Mouse (Mus musculus): ENCODE data around the gene Dennd2a. TPM values are rescaled to one million over a fixed set of nuclear protein-coding genes. Genes with fewer than 3 reads are reported as not detected.

Dennd2a gene
- polyA plus RNA-seq (2015; fragmentation: Nextera tagmentation; extraction: Ambion mirVana), result 15.9 and 17.4 TPM in 2 replicates

- WGBS, result 1% methylated on average over 40 of the region's 50 CpGs
- H3K9ac ChIP-seq, result peak within 1 kb of the TSS; percentile 95
These were observed at the start of gene Dennd2a for GRCm38 (mm10) chr6:39557723-39558261. Gene Dennd2a (minus strand): TSS chr6:39557867.

GRCm38 (mm10) chr6:39607365-39607764, 49.7 kb upstream of the Dennd2a start:
- ATAC-seq (ENCODE audit: extremely low read depth, insufficient number of reproducible peaks, low FRiP score, low TSS enrichment), result no peak
- peaks cover 52% of the 10 kb centered on the region for H3K36me3 ChIP-seq
- no peak overlapping the region for H3K4me2 ChIP-seq
- 46% methylated on average over 5 of the region's 5 CpGs for WGBS
- no peaks in the 10 kb centered on the region for H3K9me3 ChIP-seq
- H3K9ac ChIP-seq, result no peak overlapping the region
- H3K27me3 ChIP-seq (replicated peaks), result no peaks in the 10 kb centered on the region
- no peak overlapping the region for H3K4me3 ChIP-seq
- H3K27ac ChIP-seq (replicated peaks), result no peak overlapping the region
- peaks cover 25% of the 10 kb centered on the region for H3K4me1 ChIP-seq

More at GRCm38 (mm10) chr6:39557723-39558261, at the start of gene Dennd2a:
- Histone ChIP-seq H3K36me3 (peaks cover 7% of the 10 kb centered on the region; the same call in 1 of the 2 replicates), H3K27ac (replicated peaks) (peak within 1 kb of the TSS; percentile 92), H3K27me3 (replicated peaks) (no peaks in the 10 kb centered on the region), H3K9me3 (no peaks in the 10 kb centered on the region), H3K4me1 (peaks cover 50% of the 10 kb centered on the region), H3K4me2 (peak within 1 kb of the TSS; percentile 74), H3K4me3 (peak within 1 kb of the TSS; percentile 85)
- peak; percentile 80 for ATAC-seq (ENCODE audit: extremely low read depth, insufficient number of reproducible peaks, low FRiP score, low TSS enrichment)

GRCm38 (mm10) chr6:39606862-39607261, 49.2 kb upstream of the Dennd2a start:
- Histone ChIP-seq H3K36me3 (peaks cover 52% of the 10 kb centered on the region), H3K4me1 (peaks cover 25% of the 10 kb centered on the region), H3K9ac (no peak overlapping the region), H3K27ac (replicated peaks) (0 out of 2 replicates have a peak overlapping the region, but pooled peaks have one; percentile 28), H3K27me3 (replicated peaks) (no peaks in the 10 kb centered on the region), H3K9me3 (no peaks in the 10 kb centered on the region), H3K4me3 (no peak overlapping the region), H3K4me2 (no peak overlapping the region)
- WGBS, result 56% methylated on average over 3 of the region's 3 CpGs
- no peak for ATAC-seq (ENCODE audit: extremely low read depth, insufficient number of reproducible peaks, low FRiP score, low TSS enrichment)

GRCm38 (mm10) chr6:39606056-39606455, 48.4 kb upstream of the Dennd2a start:
- Histone ChIP-seq H3K27me3 (replicated peaks) (no peaks in the 10 kb centered on the region), H3K27ac (replicated peaks) (peak overlapping the region; percentile 57), H3K4me2 (0 out of 2 replicates have a peak overlapping the region, but pooled peaks have one; percentile 10), H3K4me3 (no peak overlapping the region), H3K9ac (0 out of 2 replicates have a peak overlapping the region, but pooled peaks have one; percentile 11), H3K9me3 (no peaks in the 10 kb centered on the region), H3K36me3 (peaks cover 52% of the 10 kb centered on the region), H3K4me1 (peaks cover 25% of the 10 kb centered on the region)
- 49% methylated on average over 6 of the region's 6 CpGs for WGBS
- ATAC-seq (ENCODE audit: extremely low read depth, insufficient number of reproducible peaks, low FRiP score, low TSS enrichment), result no peak

GRCm38 (mm10) chr6:39604565-39604964, 46.9 kb upstream of the Dennd2a start:
- H3K27me3 ChIP-seq (replicated peaks), result no peaks in the 10 kb centered on the region
- H3K27ac ChIP-seq (replicated peaks), result no peak overlapping the region
- H3K4me1 ChIP-seq, result peaks cover 25% of the 10 kb centered on the region
- no peaks in the 10 kb centered on the region for H3K9me3 ChIP-seq
- WGBS, result 84% methylated on average over 5 of the region's 5 CpGs
- H3K4me3 ChIP-seq, result no peak overlapping the region
- no peak overlapping the region for H3K9ac ChIP-seq
- peaks cover 54% of the 10 kb centered on the region for H3K36me3 ChIP-seq
- ATAC-seq (ENCODE audit: extremely low read depth, insufficient number of reproducible peaks, low FRiP score, low TSS enrichment), result no peak
- H3K4me2 ChIP-seq, result no peak overlapping the region

- no peaks in the 10 kb centered on the region for H3K27me3 ChIP-seq (replicated peaks)
These were observed 44.2 kb upstream of the Dennd2a start for GRCm38 (mm10) chr6:39601828-39602227.

GRCm38 (mm10) chr6:39600851-39601250, 43.2 kb upstream of the Dennd2a start:
- Histone ChIP-seq H3K9ac (no peak overlapping the region), H3K27me3 (replicated peaks) (no peaks in the 10 kb centered on the region), H3K4me2 (no peak overlapping the region), H3K27ac (replicated peaks) (no peak overlapping the region), H3K4me3 (no peak overlapping the region), H3K9me3 (no peaks in the 10 kb centered on the region), H3K4me1 (peaks cover 7% of the 10 kb centered on the region), H3K36me3 (peaks cover 80% of the 10 kb centered on the region)
- 95% methylated on average over 3 of the region's 3 CpGs for WGBS
- no peak for ATAC-seq (ENCODE audit: extremely low read depth, insufficient number of reproducible peaks, low FRiP score, low TSS enrichment)

More at GRCm38 (mm10) chr6:39601828-39602227, 44.2 kb upstream of the Dennd2a start:
- H3K4me3 ChIP-seq, result no peak overlapping the region
- H3K27ac ChIP-seq (replicated peaks), result no peak overlapping the region
- WGBS, result 87% methylated on average over 3 of the region's 3 CpGs
- no peak for ATAC-seq (ENCODE audit: extremely low read depth, insufficient number of reproducible peaks, low FRiP score, low TSS enrichment)
- H3K9me3 ChIP-seq, result no peaks in the 10 kb centered on the region
- peaks cover 71% of the 10 kb centered on the region for H3K36me3 ChIP-seq
- peaks cover 16% of the 10 kb centered on the region for H3K4me1 ChIP-seq
- H3K9ac ChIP-seq, result no peak overlapping the region
- no peak overlapping the region for H3K4me2 ChIP-seq

GRCm38 (mm10) chr6:39592401-39593214, 34.9 kb upstream of the Dennd2a start, which contains the start of gene Ndufb2:
Gene Ndufb2 (plus strand): TSS chr6:39592574.
- H3K27me3 ChIP-seq (replicated peaks), result no peaks in the 10 kb centered on the region
- peaks cover 55% of the 10 kb centered on the region for H3K36me3 ChIP-seq
- H3K9ac ChIP-seq, result peak within 1 kb of the TSS; percentile 88
- H3K4me1 ChIP-seq, result peaks cover 20% of the 10 kb centered on the region
- ATAC-seq (ENCODE audit: extremely low read depth, insufficient number of reproducible peaks, low FRiP score, low TSS enrichment), result peak; percentile 96
- H3K27ac ChIP-seq (replicated peaks), result peak within 1 kb of the TSS; percentile 95
- no peaks in the 10 kb centered on the region for H3K9me3 ChIP-seq
- WGBS, result under 1% methylated on average over 55 of the region's 56 CpGs
- H3K4me3 ChIP-seq, result peak within 1 kb of the TSS; percentile 65
- peak within 1 kb of the TSS; percentile 77 for H3K4me2 ChIP-seq

GRCm38 (mm10) chr6:39591481-39591880, 33.8 kb upstream of the Dennd2a start:
- H3K36me3 ChIP-seq, result peaks cover 55% of the 10 kb centered on the region
- H3K27me3 ChIP-seq (replicated peaks), result no peaks in the 10 kb centered on the region
- H3K4me3 ChIP-seq, result peak overlapping the region; percentile 65; the same call in 1 of the 2 replicates
- H3K9me3 ChIP-seq, result no peaks in the 10 kb centered on the region
- H3K9ac ChIP-seq, result no peak overlapping the region
- WGBS, result 86% methylated on average over 4 of the region's 4 CpGs
- H3K4me1 ChIP-seq, result peaks cover 20% of the 10 kb centered on the region
- no peak overlapping the region for H3K27ac ChIP-seq (replicated peaks)
- peak overlapping the region; percentile 77 for H3K4me2 ChIP-seq
- ATAC-seq (ENCODE audit: extremely low read depth, insufficient number of reproducible peaks, low FRiP score, low TSS enrichment), result no peak

- H3K36me3 ChIP-seq, result peaks cover 92% of the 10 kb centered on the region
- H3K27me3 ChIP-seq (replicated peaks), result no peaks in the 10 kb centered on the region
These were observed 27.9 kb upstream of the Dennd2a start, which contains the start of gene Gm42420 for GRCm38 (mm10) chr6:39585517-39585916. Gene Gm42420 (plus strand): TSS chr6:39585753.

GRCm38 (mm10) chr6:39581087-39581784, 23.6 kb upstream of the Dennd2a start:
- no peak overlapping the region for H3K4me3 ChIP-seq
- H3K4me1 ChIP-seq, result no peaks in the 10 kb centered on the region
- 77% methylated on average over 7 of the region's 7 CpGs for WGBS
- H3K9ac ChIP-seq, result no peak overlapping the region
- no peaks in the 10 kb centered on the region for H3K9me3 ChIP-seq
- H3K27me3 ChIP-seq (replicated peaks), result no peaks in the 10 kb centered on the region
- H3K27ac ChIP-seq (replicated peaks), result no peak overlapping the region
- H3K36me3 ChIP-seq, result peaks cover 89% of the 10 kb centered on the region
- ATAC-seq (ENCODE audit: extremely low read depth, insufficient number of reproducible peaks, low FRiP score, low TSS enrichment), result no peak
- H3K4me2 ChIP-seq, result no peak overlapping the region

More at GRCm38 (mm10) chr6:39585517-39585916, 27.9 kb upstream of the Dennd2a start, which contains the start of gene Gm42420:
- Histone ChIP-seq H3K9me3 (no peaks in the 10 kb centered on the region), H3K4me3 (no peak within 1 kb of the TSS), H3K27ac (replicated peaks) (no peak within 1 kb of the TSS), H3K9ac (no peak within 1 kb of the TSS), H3K4me2 (no peak within 1 kb of the TSS), H3K4me1 (no peaks in the 10 kb centered on the region)
- 74% methylated on average over 6 of the region's 6 CpGs for WGBS
- ATAC-seq (ENCODE audit: extremely low read depth, insufficient number of reproducible peaks, low FRiP score, low TSS enrichment), result 0 out of 2 replicates have a peak, but pooled peaks have one; percentile 15
